Mouse (Mus musculus) telencephalon, adult 2 months (tissue): Measurements from ENCODE around the gene Cnot2.
A peak's percentile ranks its signal among the peaks of the same experiment; 100 is the strongest.
"Not testable (repeated sequence)": the region's sequence is repeated elsewhere in the genome, so short reads cannot be mapped to it uniquely, and the experiment has no call there.

Experiments used
- DNase-seq: peaks from one replicate; pipeline ENCODE4 v3.0.0-alpha.2; 2011; ENCODE audit warnings: low read depth, low spot score

Cnot2 gene

DNA sequence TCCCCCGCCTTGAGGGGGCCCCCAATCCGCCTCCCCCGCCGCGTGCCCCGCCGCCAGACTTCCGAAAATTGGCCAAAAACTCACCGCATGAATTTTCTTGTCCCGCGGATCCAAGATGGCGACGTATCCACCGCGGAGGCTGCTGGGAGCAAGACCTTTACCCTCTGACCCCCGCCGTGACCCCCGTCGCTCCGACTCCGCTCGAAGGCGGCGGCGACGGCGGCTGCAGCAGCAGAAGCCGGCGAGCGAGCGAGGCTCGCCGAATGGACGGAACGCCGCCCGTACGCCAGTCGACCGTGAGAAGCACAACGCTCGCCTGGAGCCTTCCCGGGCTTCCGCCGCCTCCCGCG lies at the start of gene Cnot2:
Gene Cnot2 (minus strand): TSS at position 143 of the 350 bp plus-strand sequence.
- peak; percentile 87 for DNase-seq

GRCm38 (mm10) chr10:116628926-116629325 lies 47.6 kb upstream of the Cnot2 start:
- no peak for DNase-seq

DNA sequence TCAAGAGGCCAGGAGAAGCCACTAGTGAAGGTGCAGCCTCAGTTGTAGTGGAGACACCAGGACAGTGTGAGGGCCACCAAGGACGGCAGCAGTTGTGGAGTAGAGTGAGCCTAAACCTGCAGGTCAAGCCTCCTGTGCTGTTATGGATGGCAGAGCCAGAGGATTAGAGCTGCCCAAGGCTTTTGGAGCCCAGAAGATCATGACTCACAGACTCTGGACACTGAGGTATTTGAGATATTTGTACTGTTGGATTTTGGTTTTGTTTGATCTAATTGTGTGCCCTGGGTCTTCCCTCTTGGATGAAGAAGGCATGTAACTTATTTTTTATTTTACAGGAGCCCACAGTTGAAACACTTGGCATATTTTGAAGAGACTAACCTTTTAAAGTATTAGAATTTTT lies 44.7 kb upstream of the Cnot2 start:
- DNase-seq: no peak

DNA sequence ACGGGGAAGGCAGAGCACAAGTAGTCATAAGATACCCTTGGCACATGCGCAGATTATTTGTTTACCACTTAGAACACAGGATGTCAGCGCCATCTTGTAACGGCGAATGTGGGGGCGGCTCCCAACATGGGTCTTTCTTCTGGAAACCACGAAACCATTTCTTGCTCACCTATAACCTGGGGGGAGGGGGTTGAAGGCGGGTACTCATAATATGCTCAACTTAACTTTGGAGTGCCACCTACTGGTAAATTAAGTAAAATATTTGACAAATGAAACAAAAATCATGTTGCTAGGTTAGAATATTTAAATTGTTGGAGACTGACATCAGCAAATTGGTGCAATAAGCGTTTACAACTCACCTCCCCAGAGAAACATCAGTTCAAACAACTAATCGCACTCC lies 31.9 kb upstream of the Cnot2 start:
- not testable (repeated sequence) for DNase-seq

DNA sequence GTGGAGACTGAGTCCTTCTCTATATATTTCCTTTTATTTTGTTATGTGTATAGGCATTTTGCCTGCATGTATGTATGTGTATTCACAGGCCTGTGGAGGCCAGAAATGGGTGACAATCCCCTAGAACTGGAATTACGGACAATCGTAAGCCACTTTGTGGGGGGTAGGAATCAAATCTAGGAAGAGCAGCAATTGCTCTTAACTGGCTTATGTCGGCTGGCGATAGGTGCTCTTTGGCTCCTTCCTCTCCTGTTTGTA lies 23.5 kb upstream of the Cnot2 start:
- no peak for DNase-seq

DNA sequence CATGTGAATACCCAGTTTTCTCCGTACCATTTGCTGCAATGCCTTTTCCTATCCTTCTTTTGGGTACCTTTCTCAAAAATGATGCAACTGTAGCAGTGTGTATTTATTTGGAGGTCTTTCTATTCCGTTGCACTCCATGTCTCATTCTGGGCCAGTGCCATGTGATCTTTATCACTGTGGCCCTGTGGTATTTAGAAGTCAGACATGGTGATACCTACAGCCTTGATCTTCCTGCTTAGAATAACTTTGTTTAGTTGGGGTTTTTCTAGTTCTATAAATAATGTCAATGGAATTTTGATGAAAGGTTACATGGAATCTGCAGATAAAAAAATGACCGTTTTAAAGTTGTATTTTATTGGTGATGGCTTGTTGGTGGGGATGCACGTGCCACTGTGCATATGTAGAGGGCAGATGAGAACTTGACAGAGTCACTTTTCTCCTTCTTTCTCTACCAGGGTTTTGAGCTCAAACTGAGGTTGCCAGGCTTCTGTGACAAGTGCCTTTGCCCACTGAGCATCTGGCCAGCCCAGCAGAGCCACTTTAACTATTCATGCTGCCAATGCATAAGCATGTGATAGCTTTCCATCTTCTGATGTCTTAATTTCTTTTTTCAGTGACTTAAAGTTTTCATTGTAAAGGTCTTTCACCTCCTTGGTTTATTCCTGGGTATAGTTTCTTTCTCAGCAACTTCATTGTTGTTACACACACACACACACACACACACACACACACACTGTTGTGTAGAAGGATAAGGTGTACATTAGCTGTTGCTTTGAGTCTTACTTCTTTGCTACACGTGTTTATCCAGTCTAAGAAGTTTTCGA lies 23.0 kb upstream of the Cnot2 start:
- DNase-seq: no peak

- no peak for DNase-seq
These were observed 17.9 kb upstream of the Cnot2 start for GRCm38 (mm10) chr10:116599056-116599850.

- no peak for DNase-seq
These were observed 1.4 kb upstream of the Cnot2 start for GRCm38 (mm10) chr10:116582738-116583137.

GRCm38 (mm10) chr10:116581719-116582481 lies 589 bp upstream of the Cnot2 start:
- no peak for DNase-seq

GRCm38 (mm10) chr10:116580591-116581358 lies 536 bp downstream of the Cnot2 start:
- no peak for DNase-seq

- DNase-seq: no peak
These were observed 1.8 kb downstream of the Cnot2 start for GRCm38 (mm10) chr10:116579478-116579877.

GRCm38 (mm10) chr10:116578375-116578774 lies 2.9 kb downstream of the Cnot2 start:
- no peak for DNase-seq

DNA sequence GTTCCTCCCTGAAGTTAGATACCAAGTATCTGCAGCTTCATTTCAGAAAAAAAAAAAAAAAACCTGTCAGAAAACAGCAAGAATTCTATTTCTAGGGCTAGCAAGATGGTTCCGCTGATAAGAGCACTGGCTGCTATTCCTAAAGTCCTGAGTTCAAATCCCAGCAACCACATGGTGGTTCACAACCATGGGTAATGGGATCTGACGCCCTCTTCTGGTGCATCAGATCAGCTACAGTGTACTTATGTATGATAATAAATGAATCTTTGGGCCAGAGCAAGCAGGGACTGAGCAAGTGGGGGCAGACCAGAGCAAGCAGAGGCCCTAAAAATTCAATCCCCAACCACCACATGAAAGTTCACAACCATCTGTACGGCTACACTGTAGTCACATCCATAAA lies 4.1 kb downstream of the Cnot2 start:
- no peak for DNase-seq

DNA sequence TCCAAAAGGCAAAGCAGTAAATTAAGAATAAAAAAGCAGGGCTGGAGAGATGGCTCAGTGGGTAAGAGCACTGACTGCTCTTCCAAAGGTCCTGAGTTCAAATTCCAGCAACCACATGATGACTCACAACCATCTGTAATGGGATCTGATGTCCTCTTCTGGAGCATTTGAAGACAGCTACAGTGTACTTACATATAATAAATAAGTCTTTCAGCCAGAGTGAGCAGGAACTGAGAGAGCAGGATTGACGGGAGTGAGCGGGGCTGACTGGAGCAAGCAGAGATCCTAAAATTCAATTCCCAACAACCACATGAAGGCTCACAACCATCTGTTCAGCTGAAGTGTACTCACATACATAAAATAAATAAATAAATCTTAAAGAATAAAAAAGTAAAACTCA lies 5.2 kb downstream of the Cnot2 start:
- DNase-seq: not testable (repeated sequence)

GRCm38 (mm10) chr10:116570526-116570925 lies 10.8 kb downstream of the Cnot2 start:
- no peak for DNase-seq

GRCm38 (mm10) chr10:116568539-116568938 lies 12.8 kb downstream of the Cnot2 start:
- DNase-seq: no peak

DNA sequence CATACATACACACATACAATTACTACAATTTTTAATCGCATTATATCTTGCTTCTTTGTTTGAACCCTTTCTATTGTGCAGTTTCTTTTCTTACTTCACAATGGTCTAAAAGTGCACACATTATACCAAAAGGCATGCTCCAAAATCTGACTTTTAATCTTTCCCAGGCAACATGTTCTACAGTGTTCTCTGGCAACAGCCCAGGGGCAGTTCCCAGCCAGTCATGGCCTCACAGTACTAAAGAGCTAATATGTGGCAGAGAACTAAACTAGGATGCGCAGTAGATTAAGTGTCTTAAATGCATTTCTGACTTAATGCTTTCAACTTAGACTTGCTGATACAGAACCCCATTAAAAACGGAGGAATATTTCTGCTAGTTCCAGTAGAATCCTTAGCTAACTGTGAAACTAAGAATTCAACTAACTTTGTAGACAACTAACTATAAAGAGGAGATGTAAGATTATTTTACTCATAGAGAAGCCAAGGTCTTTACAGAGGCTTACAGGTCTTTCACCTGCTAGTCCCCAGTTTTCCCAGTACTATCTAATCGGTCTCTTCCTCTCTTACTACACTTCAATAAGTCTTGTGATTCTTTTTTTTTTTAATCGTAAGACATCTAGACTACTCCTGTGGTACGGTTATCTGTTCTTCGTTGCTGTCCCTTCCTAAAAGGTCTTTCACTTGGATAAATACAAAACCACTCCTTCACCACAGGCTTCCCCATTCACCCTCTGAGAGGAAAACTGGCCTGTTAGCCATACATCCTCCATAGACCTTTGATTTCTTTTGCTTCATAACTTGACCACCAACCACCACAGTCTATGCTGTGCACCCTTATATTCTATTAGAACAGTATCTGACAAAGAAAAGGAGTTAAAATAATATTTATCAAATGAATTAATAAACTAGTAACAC lies 13.6 kb downstream of the Cnot2 start:
- no peak for DNase-seq

DNA sequence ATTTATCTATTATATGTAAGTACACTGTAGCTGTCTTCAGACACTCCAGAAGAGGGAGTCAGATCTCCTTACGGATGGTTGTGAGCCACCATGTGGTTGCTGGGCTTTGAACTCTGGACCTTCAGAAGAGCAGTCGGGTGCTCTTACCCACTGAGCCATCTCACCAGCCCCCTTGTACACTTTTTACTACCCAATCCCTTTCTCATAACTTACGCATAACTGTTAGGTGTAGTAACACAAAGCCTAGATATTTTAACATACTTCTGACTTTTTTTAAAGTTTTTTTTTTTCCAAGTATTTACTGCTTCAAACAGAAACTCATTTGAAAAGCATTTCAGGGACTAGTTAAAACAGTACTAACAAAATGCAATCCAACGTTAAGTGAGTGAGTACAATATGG lies 14.8 kb downstream of the Cnot2 start:
- not testable (repeated sequence) for DNase-seq

DNA sequence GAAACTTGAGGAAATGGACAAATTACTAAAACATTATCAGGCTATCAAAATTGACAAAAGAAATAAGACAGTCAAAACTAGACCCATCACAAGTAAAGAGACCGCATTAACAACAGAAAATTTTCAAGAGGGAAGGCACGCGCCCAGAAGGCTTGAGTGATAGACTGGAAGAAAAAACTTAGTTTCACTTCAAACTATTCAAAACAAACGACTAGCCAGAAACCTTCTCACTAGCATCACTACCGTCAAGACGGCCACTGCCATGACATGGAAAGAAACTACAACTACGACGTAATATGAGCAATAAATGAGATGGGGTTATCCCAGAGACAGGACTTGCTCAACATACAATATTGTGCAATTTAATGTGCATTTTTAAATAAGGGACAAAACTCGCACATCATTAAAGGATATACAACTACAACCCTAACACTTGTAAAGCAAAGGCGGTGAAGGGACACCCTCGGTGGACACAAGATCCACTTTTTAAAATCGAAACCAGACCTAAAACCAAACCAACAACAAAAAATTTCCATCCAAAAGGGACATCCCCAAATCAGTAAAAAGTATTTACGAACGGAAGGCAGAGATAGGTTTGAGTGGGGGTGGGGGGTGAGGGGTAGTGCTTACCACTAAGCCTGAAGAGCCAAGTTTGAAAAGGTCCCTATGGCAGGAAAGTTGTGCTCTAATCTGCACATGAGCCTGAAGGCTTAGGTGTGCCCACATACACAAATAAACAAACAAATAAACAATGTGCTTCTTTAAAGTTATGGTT lies 16.3 kb downstream of the Cnot2 start:
- DNase-seq: no peak
